In the genomic region with DNA sequence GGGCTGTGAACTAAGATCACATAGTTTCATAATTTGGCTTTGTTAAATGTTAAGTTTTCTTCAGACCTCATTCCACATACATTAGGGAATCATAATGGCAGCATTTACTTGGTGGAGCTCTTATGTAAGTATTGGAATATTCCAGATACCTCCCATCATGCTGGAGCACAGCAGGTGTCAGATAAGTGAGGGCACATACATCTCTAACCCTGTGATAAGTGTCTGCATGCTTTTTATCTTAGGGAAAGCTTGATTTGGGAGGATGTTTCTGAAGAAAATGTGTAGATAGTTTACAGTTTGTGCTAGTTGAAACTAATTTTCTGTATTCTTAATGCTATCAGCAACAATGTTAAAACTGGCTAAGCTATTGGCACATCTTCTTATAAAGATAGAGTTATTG, we compare ENCODE assay signal across 21 mouse cellular contexts. TPM values are rescaled to one million over a fixed set of nuclear protein-coding genes. Genes with fewer than 3 reads are reported as not detected.
DNase-seq lines count a peak whose midpoint lies in the region; ATAC-seq and TF ChIP-seq lines count a peak whose summit lies in the region.
"Had no signal": no experiment of that assay in that cellular context is flagged by ENCODE, and none has a peak within 500 bp of the region (broad histone marks: within the 10 kb centered on the region; RNA-seq: fewer than 3 reads in every experiment).

No protein-coding gene starts in this region.

- H3K27me3 ChIP-seq in MEL (ENCODE audit: control insufficient read depth in 1 of 2, insufficient read depth in 2 of 2, low read length in 2 of 2) = no peaks in the 10 kb centered on the region
- H3K27me3 ChIP-seq in liver, embryonic 15.5 days = no peaks in the 10 kb centered on the region
- no peaks in the 10 kb centered on the region for H3K27me3 ChIP-seq in hindbrain, postnatal 0 days (ENCODE audit: insufficient read depth, low read length)
- H3K27me3 ChIP-seq: CH12.LX; embryonic facial prominence, embryonic 12.5 days; forebrain, embryonic 13.5 days; heart, embryonic 15.5 days; hindbrain, embryonic 13.5 days had no signal

- peaks cover 13% of the 10 kb centered on the region for H3K79me2 ChIP-seq in MEL (ENCODE audit: control insufficient read depth, insufficient read depth, low read length, poor library complexity)

- H3K36me3 ChIP-seq in MEL (ENCODE audit: control insufficient read depth in 1 of 2, insufficient read depth in 2 of 2, low read length in 2 of 2) = peaks cover 0 to 22% of the 10 kb centered on the region in 2 experiments; a peak in 2 of 4 replicates
- no peaks in the 10 kb centered on the region for H3K36me3 ChIP-seq in liver, embryonic 15.5 days (replicated peaks)
- no peaks in the 10 kb centered on the region for H3K36me3 ChIP-seq in hindbrain, postnatal 0 days (ENCODE audit: insufficient read depth, low read length)
- H3K36me3 ChIP-seq: heart, embryonic 15.5 days had no signal

- TF ChIP-seq EP300 in MEL (IDR thresholded peaks at IDR 0.05; ENCODE audit: low read depth in 1 of 2, low read length in 2 of 2) = peak in 1 of 2 experiments; percentile 44; a peak in 2 of 4 replicates

- H3K4me3 ChIP-seq in MEL (ENCODE audit: control insufficient read depth in 1 of 2, insufficient read depth in 1 of 2, low read depth in 2 of 2, low read length in 2 of 2) = no peak overlapping the region
- no peak overlapping the region for H3K4me3 ChIP-seq in liver, embryonic 15.5 days (replicated peaks)
- no peak overlapping the region for H3K4me3 ChIP-seq in hindbrain, postnatal 0 days (ENCODE audit: low read length)
- H3K4me3 ChIP-seq: embryonic facial prominence, embryonic 12.5 days; forebrain, embryonic 13.5 days; heart, adult 2 months; heart, embryonic 15.5 days; hindbrain, embryonic 13.5 days had no signal

- ATAC-seq in liver, embryonic 15.5 days (ENCODE audit: insufficient read depth) = peak; percentile 85
- ATAC-seq in megakaryocyte progenitor cell, adult 5-6 weeks (replicated peaks; ENCODE audit: poor library complexity) = peak; percentile 23
- no peak for ATAC-seq in hindbrain, postnatal 0 days
- ATAC-seq: forebrain, embryonic 13.5 days; forebrain, postnatal 0 days had no signal

- H3K27ac ChIP-seq in MEL (ENCODE audit: control insufficient read depth, low read depth, low read length) = no peak overlapping the region; the same call in 1 of the 2 replicates
- H3K27ac ChIP-seq in liver, embryonic 15.5 days (replicated peaks) = peak overlapping the region; percentile 61; the same call in 1 of the 2 replicates
- H3K27ac ChIP-seq in hindbrain, postnatal 0 days = no peak overlapping the region
- H3K27ac ChIP-seq: embryonic facial prominence, embryonic 12.5 days; forebrain, embryonic 13.5 days; heart, adult 2 months; heart, embryonic 15.5 days; hindbrain, embryonic 13.5 days had no signal

- H3K4me2 ChIP-seq in liver, embryonic 15.5 days = peak overlapping the region; percentile 44
- H3K4me2 ChIP-seq in hindbrain, postnatal 0 days (ENCODE audit: low read depth, low read length) = no peak overlapping the region
- H3K4me2 ChIP-seq: embryonic facial prominence, embryonic 12.5 days; forebrain, embryonic 13.5 days; heart, embryonic 11.5 days; heart, embryonic 15.5 days; hindbrain, embryonic 13.5 days had no signal

- H3K4me1 ChIP-seq in MEL (ENCODE audit: control insufficient read depth in 1 of 2, insufficient read depth in 2 of 2, low read length in 2 of 2) = peaks cover 4 to 17% of the 10 kb centered on the region in 2 experiments; a peak in 3 of 4 replicates
- peaks cover 36% of the 10 kb centered on the region for H3K4me1 ChIP-seq in liver, embryonic 15.5 days (replicated peaks)
- H3K4me1 ChIP-seq in hindbrain, postnatal 0 days (ENCODE audit: insufficient read depth, low read length) = no peaks in the 10 kb centered on the region

- H3K9me3 ChIP-seq in MEL (replicated peaks; ENCODE audit: insufficient read depth, low read length) = no peaks in the 10 kb centered on the region
- no peaks in the 10 kb centered on the region for H3K9me3 ChIP-seq in liver, embryonic 15.5 days (replicated peaks)
- no peaks in the 10 kb centered on the region for H3K9me3 ChIP-seq in hindbrain, postnatal 0 days (ENCODE audit: low read length)
- H3K9me3 ChIP-seq: embryonic facial prominence, embryonic 12.5 days; forebrain, embryonic 13.5 days; heart, embryonic 15.5 days; hindbrain, embryonic 13.5 days had no signal

- DNase-seq in MEL (ENCODE audit: low read depth, low spot score) = no peak
- DNase-seq in c-Kit-positive CD71-positive TER-119-positive erythroid progenitor cells, embryonic 14.5 days (ENCODE audit: low spot score) = peak; percentile 44
- DNase-seq in cerebellum, adult 11 months = no peak
- no peak for DNase-seq in hindbrain, postnatal 0 days (ENCODE audit: low spot score)
- no peak for DNase-seq in embryo, embryonic 9.5 days (ENCODE audit: extremely low spot score)
- DNase-seq: adrenal gland, adult 8-10 months; adrenal gland, postnatal 36 days; cerebellum, adult 18-20 months; cerebellum, postnatal 10 days; forebrain, postnatal 0 days; gastrocnemius, postnatal 14 days; heart, adult 2 months; heart, postnatal 14 days had no signal

- no peak overlapping the region for H3K9ac ChIP-seq in MEL (ENCODE audit: control insufficient read depth, low read depth, low read length, poor library complexity, severe bottlenecking)
- no peak overlapping the region for H3K9ac ChIP-seq in liver, embryonic 15.5 days
- H3K9ac ChIP-seq in hindbrain, postnatal 0 days (replicated peaks; ENCODE audit: low read length) = no peak overlapping the region
- H3K9ac ChIP-seq: embryonic facial prominence, embryonic 12.5 days; forebrain, embryonic 13.5 days; forebrain, postnatal 0 days; heart, embryonic 15.5 days; hindbrain, embryonic 13.5 days had no signal

- no peak for TF ChIP-seq POLR2A in MEL (IDR thresholded peaks at IDR 0.05; ENCODE audit: control insufficient read depth in 1 of 2, insufficient read depth in 1 of 2, low read depth in 1 of 2, low read length in 2 of 2, poor library complexity in 1 of 2)

- TF ChIP-seq CTCF in MEL (IDR thresholded peaks at IDR 0.05 in 2 of 3, conservative IDR thresholded peaks at IDR 0.05 in 1 of 3; ENCODE audit: control insufficient read depth in 1 of 3, insufficient read depth in 1 of 3, low read depth in 2 of 3, low read length in 3 of 3, poor library complexity in 1 of 3, severe bottlenecking in 1 of 3) = no peak
- TF ChIP-seq CTCF in hindbrain, postnatal 0 days (IDR thresholded peaks at IDR 0.05; ENCODE audit: low read depth) = no peak

- TF ChIP-seq RAD21 in MEL (IDR thresholded peaks at IDR 0.05; ENCODE audit: low read depth, low read length) = no peak

TF ChIP-seq in MEL, 35 proteins besides CTCF, POLR2A, EP300 and RAD21:
- TF ChIP-seq MYB (IDR thresholded peaks at IDR 0.05; ENCODE audit: low read depth, low read length) = no peak
- 0 out of 2 replicates have a peak, but pooled peaks have one; percentile 32 for TF ChIP-seq GATA1 (IDR thresholded peaks at IDR 0.05; ENCODE audit: low read depth, low read length)
TF ChIP-seq in MEL: peak in this region for 1.

RNA-seq across cellular contexts. Expression of a gene that starts 8.2 kb away (rescaled TPM):
- 29.5 and 31.8 TPM in 2 replicates for total RNA-seq in MEL (2012; rRNA removed)
- polyA plus RNA-seq in MEL (2012; ENCODE audit: insufficient read depth in 1 of 2, insufficient read length in 2 of 2, low read depth in 1 of 2, low replicate concordance in 2 of 2, missing spikeins in 1 of 2) = 100 to 1,000 TPM in 1 of 2 experiments, 10 to 100 TPM in 1; 39.5 to 190 TPM
- 13.2 and 14.1 TPM in 2 replicates for polyA plus RNA-seq in liver, embryonic 15.5 days (2015; fragmentation: Nextera tagmentation; extraction: Ambion mirVana)
- 133 and 156 TPM in 2 replicates for total RNA-seq in megakaryocyte progenitor cell, adult 5-6 weeks (2015)
- total RNA-seq in megakaryocyte progenitor cell, adult 5-6 weeks (2017) = 107 and 130 TPM in 2 replicates
- total RNA-seq in hindbrain, postnatal 0 days (2014; rRNA removed) = 79.0 and 93.3 TPM in 2 replicates
- 40.9 and 42.6 TPM in 2 replicates for polyA plus RNA-seq in hindbrain, postnatal 0 days (2015; fragmentation: Nextera tagmentation; extraction: Ambion mirVana)
